Mouse (Mus musculus): Measurements from ENCODE around the gene Stam2.

- TF ChIP-seq CTCF (conservative IDR thresholded peaks at IDR 0.05 in 1 of 2, IDR thresholded peaks at IDR 0.05 in 1 of 2; ENCODE audit: low read depth in 2 of 2, low read length in 2 of 2) (peak in 1 of 2 experiments; percentile 53; a peak in 2 of 4 replicates), RAD21 (IDR thresholded peaks at IDR 0.05; ENCODE audit: low read depth, low read length) (peak; percentile 40), PAX5 (IDR thresholded peaks at IDR 0.05; ENCODE audit: low read length) (no peak), POLR2A (IDR thresholded peaks at IDR 0.05; ENCODE audit: low read depth, low read length) (no peak), POLR2AphosphoS2 (IDR thresholded peaks at IDR 0.05; ENCODE audit: low read depth, low read length) (no peak), HCFC1 (IDR thresholded peaks at IDR 0.05; ENCODE audit: low read depth, low read length) (no peak), USF1 (IDR thresholded peaks at IDR 0.05; ENCODE audit: low read depth, low read length) (no peak), BHLHE40 (IDR thresholded peaks at IDR 0.05; ENCODE audit: low read depth, low read length) (no peak), EP300 (IDR thresholded peaks at IDR 0.05; ENCODE audit: low read length) (no peak), ELF1 (IDR thresholded peaks at IDR 0.05; ENCODE audit: low read depth, low read length) (no peak), MEF2A (IDR thresholded peaks at IDR 0.05; ENCODE audit: borderline replicate concordance, low read depth, low read length) (no peak), KAT2A (IDR thresholded peaks at IDR 0.05; ENCODE audit: insufficient replicate concordance, low read length) (no peak)
Observed at GRCm38 (mm10) chr2:52691745-52692144, 50.3 kb downstream of the Stam2 start.
